Mouse (Mus musculus) liver, postnatal 0 days (tissue): Measurements from ENCODE around the gene Gm48551. TPM values are rescaled to one million over a fixed set of nuclear protein-coding genes. Genes with fewer than 3 reads are reported as not detected.

Source experiments
- ATAC-seq: fragments of 200-750 bp; cut with Nextera tagmentation; 2 replicates; pipeline ENCODE4 v1.8.0; 2017; ENCODE audit warnings: mild to moderate bottlenecking, moderate library complexity
- DNase-seq: peaks from one replicate; pipeline ENCODE4 v3.0.0-alpha.2; 2016
- H3K27ac ChIP-seq: fragments of 300-500 bp; sonication (generic); 2 replicates; pipeline ENCODE4 v1.5.1; 2014; ENCODE audit warnings: antibody characterized with exemption, moderate library complexity, mild to moderate bottlenecking, low read depth
- H3K27me3 ChIP-seq: fragments of 300-500 bp; sonication (generic); 2 replicates; pipeline ENCODE4 v1.6.1; 2014; ENCODE audit warnings: low read length, control low read depth, mixed read lengths; ENCODE audit not compliant: insufficient read depth
- H3K36me3 ChIP-seq: fragments of 300-500 bp; sonication (generic); replicated peaks from 2 replicates; pipeline ENCODE4 v1.6.1; 2014; ENCODE audit warnings: mild to moderate bottlenecking, control low read depth, low read length, moderate library complexity, mixed read lengths; ENCODE audit not compliant: insufficient read depth
- H3K4me1 ChIP-seq: fragments of 300-500 bp; sonication (generic); 2 replicates; pipeline ENCODE4 v1.6.1; 2014; ENCODE audit warnings: antibody characterized with exemption, mild to moderate bottlenecking, control low read depth; ENCODE audit not compliant: insufficient read depth
- H3K4me2 ChIP-seq: fragments of 300-500 bp; sonication (generic); 2 replicates; pipeline ENCODE4 v1.6.1; 2014; ENCODE audit warnings: low read depth, mild to moderate bottlenecking, low read length, moderate library complexity, mixed read lengths
- H3K4me3 ChIP-seq: fragments of 300-500 bp; sonication (generic); 2 replicates; pipeline ENCODE4 v1.5.1; 2014; ENCODE audit warnings: low read depth, low read length
- H3K9ac ChIP-seq: fragments of 300-500 bp; sonication (generic); replicated peaks from 2 replicates; pipeline ENCODE4 v1.6.1; 2014; ENCODE audit warnings: mild to moderate bottlenecking, moderate library complexity
- H3K9me3 ChIP-seq: fragments of 300-500 bp; sonication (generic); 2 replicates; pipeline ENCODE4 v1.6.1; 2016; ENCODE audit warnings: mild to moderate bottlenecking, control low read depth, low read length, mixed read lengths
- CTCF ChIP-seq: sonication (generic); IDR thresholded peaks from 2 replicates; pipeline ENCODE4 v1.5.1; 2016; ENCODE audit warnings: antibody characterized with exemption, low read depth
- EP300 ChIP-seq: IDR thresholded peaks from 2 replicates; pipeline ENCODE4 v1.6.1; 2016; ENCODE audit warnings: antibody characterized with exemption, low read depth, mild to moderate bottlenecking
- WGBS: fragments of 180-500 bp; shearing (Covaris S2); extraction: QIAGEN DNeasy Blood & Tissue Kit; methylation state at CpG from one replicate; pipeline ENCODE4 v1.1.7; 2014; ENCODE audit not compliant: insufficient replicate concordance; 5-methylcytosine and 5-hydroxymethylcytosine counted together
- polyA plus RNA-seq: library from polyadenylated mRNA; unstranded; fragments of >200 nt; fragmentation: Nextera tagmentation; extraction: Ambion mirVana; gene quantifications from 2 replicates; pipeline ENCODE4 v1.2.1, GENCODE M21; 2015

Gene Gm48551
- polyA plus RNA-seq, result 0.40 and 0.70 TPM in 2 replicates

DNA sequence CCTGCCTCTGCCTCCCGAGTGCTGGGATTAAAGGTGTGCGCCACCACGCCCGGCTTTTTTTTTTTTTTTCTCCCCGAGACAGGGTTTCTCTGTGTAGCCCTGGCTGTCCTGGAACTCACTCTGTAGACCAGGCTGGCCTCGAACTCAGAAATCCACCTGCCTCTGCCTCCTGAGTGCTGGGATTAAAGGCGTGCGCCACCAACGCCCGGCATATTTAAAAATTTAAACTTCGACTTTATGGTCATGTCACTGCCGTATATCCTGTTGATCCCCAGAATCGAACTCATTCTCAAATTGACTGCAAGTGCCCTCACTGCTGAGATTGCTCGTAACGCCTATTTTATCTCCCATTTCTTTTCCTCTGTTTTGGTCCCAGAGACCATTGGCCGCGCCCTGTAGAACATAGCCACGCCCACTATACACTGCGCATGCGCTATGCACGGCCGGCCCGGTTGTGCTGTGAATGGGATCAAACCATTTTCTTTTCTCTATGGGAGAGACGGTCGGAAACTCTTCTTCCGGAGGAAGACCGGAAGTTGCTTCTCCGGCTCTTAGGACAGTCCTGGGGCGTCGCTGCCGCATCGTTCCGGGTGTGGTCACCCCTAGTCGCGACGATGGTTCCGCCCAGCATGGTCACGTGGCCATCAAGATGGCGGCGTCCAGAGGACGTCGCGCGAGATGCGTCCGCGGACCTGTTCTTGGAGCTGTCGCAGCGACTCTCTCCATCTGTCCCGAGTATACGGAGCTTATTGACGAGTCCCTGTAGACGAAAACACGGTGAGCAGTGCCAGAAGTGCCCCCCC is at the start of gene Gm48551, which contains the start of gene Dohh:
Gene Gm48551, plus strand, starts transcription at position 665 of the 803 bp plus-strand sequence.
Gene Dohh, plus strand, starts transcription at position 627 of the 803 bp plus-strand sequence.
- Histone ChIP-seq H3K9me3 (no peaks in the 10 kb centered on the region), H3K36me3 (peaks cover 24% of the 10 kb centered on the region), H3K27me3 (no peaks in the 10 kb centered on the region), H3K4me1 (peaks cover 39% of the 10 kb centered on the region), H3K4me3 (peak within 1 kb of the TSS; percentile 74), H3K27ac (peak within 1 kb of the TSS; percentile 97), H3K9ac (peak within 1 kb of the TSS; percentile 89), H3K4me2 (peak within 1 kb of the TSS; percentile 75)
- TF ChIP-seq EP300 (peak; percentile 83), CTCF (no peak)
- 3% methylated on average over 51 of the region's 54 CpGs for WGBS
- peak; percentile 100 for DNase-seq
- peak; percentile 82 for ATAC-seq

DNA sequence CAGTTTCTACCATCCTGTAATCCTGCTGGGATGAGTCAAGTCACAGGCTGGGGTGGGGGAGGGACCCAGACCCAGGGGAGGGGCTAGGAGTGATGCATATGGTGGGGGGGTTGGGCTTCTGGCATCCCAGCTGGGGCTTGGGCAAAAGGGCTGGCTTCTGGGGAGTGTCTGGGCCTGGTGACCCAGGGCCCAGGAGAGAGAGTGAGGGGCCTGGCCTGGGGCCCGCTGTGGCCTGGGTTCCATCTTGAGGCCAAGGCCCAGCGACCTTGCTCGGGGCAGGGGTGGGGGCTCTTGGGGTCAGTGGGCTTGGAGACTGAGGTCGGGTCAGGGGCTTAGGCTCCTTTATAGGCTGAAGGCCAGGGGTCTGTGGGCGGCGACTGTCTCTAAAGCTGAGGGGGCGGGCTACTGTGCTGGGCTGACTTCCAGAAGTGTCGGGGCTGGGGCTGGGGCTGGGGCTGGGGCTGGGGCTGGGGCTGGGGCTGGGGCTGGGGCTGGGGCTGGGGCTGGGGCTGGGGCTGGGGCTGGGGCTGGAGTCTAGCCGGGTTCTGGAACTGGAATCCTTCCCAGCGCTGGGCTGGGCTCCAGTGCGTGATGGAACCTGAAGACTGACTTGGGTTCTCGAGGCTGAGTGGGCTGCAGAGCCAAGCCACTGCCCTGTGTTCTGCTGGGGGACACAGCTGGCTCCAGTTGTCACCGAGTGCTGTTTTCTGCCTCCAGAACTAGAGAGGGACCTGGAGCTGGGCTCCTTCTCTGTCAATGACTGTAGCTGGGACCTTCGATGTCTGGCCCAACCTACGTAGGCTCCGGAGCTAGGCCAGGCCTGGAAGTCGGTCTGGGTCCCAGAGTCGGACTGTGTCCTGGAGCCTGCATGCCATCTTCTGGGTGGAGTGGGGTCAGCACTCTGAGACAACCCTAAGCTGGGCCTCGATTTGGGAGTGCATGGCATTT is 48.6 kb upstream of the Gm48551 start:
- Histone ChIP-seq H3K9me3 (no peaks in the 10 kb centered on the region), H3K4me3 (no peak overlapping the region), H3K36me3 (no peaks in the 10 kb centered on the region), H3K27ac (no peak overlapping the region), H3K4me2 (no peak overlapping the region), H3K4me1 (peaks cover 4% of the 10 kb centered on the region; the same call in 1 of the 2 replicates), H3K9ac (no peak overlapping the region), H3K27me3 (0 out of 2 replicates have a peak, but pooled peaks cover 8% of the 10 kb centered on the region)
- 68% methylated on average over 15 of the region's 19 CpGs for WGBS
- TF ChIP-seq CTCF (no peak), EP300 (no peak)
- no peak for DNase-seq
- no peak for ATAC-seq

DNA sequence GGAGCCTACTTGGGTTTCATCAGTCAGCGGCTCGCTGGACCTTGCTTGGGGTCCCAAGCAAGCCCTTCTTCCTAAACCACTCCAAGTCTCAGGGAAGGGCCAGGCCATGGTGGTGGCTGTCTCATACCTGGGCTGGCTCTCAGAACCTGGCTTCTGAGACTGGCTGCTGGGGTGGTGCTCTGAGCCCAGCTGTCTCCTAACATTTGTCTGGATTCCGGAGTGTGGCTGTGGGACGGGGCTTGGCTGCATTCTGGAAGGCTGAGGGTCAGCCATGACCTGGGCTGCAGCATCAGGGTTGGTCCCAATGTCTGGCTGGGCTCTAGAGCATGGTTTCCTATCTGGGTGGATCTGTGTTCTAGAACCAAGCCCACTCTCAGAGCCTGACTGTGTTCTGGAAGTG is 47.7 kb upstream of the Gm48551 start:
- no peak for ATAC-seq
- no peaks in the 10 kb centered on the region for H3K9me3 ChIP-seq
- H3K27me3 ChIP-seq, result 0 out of 2 replicates have a peak, but pooled peaks cover 8% of the 10 kb centered on the region
- WGBS, result 84% methylated on average over 4 of the region's 4 CpGs
- H3K4me3 ChIP-seq, result no peak overlapping the region
- no peaks in the 10 kb centered on the region for H3K36me3 ChIP-seq
- H3K4me1 ChIP-seq, result peaks cover 5% of the 10 kb centered on the region; the same call in 1 of the 2 replicates
- no peak overlapping the region for H3K4me2 ChIP-seq
- DNase-seq, result no peak
- H3K9ac ChIP-seq, result no peak overlapping the region
- H3K27ac ChIP-seq, result no peak overlapping the region
- TF ChIP-seq EP300 (no peak), CTCF (no peak)

DNA sequence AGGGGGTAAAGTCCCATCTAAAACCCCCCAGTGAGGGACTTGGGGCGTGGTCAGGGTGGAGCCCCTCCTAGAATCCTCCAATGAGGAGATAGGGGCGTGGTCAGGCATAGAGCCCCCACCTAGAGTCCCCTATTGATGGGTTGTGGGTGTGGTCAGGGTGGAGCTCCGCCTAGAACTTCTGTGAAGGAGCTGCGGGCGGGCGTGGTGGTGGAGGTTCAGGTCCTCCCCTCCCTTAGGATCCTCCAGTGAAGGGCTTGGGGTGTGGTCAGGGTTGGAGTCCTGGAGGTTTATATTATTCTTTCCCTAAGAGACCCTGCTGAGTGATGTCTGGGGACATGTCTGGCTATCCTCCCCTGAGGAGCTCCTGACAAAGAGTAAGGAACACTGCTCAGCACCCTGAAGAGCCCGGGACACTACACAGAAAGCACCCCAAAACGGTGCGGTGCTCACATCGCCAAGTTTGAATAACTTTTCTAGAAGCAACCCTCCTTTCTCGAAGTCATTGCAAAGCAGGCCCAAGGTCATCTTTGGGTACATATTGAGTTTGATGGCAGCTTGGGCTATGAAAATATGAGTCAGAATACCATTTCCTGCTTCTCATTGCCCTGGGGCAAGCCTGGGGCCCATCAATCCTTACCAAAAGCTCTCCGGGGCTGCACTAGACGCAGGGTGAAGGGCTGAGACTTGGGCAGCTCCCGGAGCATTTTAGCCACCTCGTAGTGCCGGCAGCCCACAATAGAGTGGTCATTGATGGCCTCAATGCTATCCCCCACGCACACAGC is 43.5 kb upstream of the Gm48551 start:
- TF ChIP-seq CTCF (no peak), EP300 (no peak)
- no peak for ATAC-seq
- DNase-seq, result no peak
- WGBS, result 48% methylated on average over 17 of the region's 17 CpGs
- H3K9me3 ChIP-seq, result no peaks in the 10 kb centered on the region
- no peaks in the 10 kb centered on the region for H3K36me3 ChIP-seq
- H3K9ac ChIP-seq, result no peak overlapping the region
- H3K4me1 ChIP-seq, result peaks cover 5% of the 10 kb centered on the region; the same call in 1 of the 2 replicates
- H3K27ac ChIP-seq, result no peak overlapping the region
- H3K4me2 ChIP-seq, result no peak overlapping the region
- no peak overlapping the region for H3K4me3 ChIP-seq
- peaks cover 35% of the 10 kb centered on the region for H3K27me3 ChIP-seq

DNA sequence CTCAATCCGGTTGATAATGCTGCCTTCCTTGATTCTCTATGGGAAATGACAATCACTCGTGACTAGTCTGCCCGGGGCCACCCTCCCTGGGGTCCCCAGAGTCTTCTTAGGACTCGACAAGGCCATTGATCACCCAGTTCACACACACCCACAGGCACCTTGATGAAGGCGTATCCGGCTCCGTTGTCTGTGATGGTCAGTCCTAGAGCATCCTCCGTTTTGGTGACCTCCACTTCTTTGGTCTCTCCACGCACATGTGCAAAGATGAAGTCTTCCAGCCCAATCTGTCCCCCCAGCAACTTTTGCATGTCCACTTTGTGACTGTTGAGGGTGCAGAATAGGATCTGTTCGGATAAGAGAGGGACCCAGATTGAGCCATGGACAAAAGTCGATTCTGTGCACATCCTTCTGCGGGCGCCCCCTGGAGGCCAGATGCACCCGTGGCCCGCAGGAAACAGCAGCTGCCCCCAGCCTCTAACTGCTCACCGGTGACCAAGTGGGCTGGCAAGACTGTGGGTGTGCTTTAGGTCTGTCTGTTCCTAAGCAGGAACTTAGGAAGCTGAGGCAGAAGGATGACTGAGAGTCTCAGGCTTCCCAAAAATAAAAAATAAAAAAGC is 42.8 kb upstream of the Gm48551 start:
- TF ChIP-seq EP300 (no peak), CTCF (peak; percentile 89)
- Histone ChIP-seq H3K9ac (no peak overlapping the region), H3K36me3 (no peaks in the 10 kb centered on the region), H3K27me3 (peaks cover 35% of the 10 kb centered on the region), H3K9me3 (no peaks in the 10 kb centered on the region), H3K4me2 (no peak overlapping the region), H3K4me3 (no peak overlapping the region), H3K4me1 (peaks cover 7% of the 10 kb centered on the region), H3K27ac (no peak overlapping the region)
- 37% methylated on average over 16 of the region's 16 CpGs for WGBS
- ATAC-seq (0 out of 2 replicates have a peak, but pooled peaks have one; percentile 22), DNase-seq (peak; percentile 81)
